Mouse (Mus musculus) neural tube, embryonic 14.5 days (tissue): ENCODE measurements around the gene Serpine1. TPM values are rescaled to one million over a fixed set of nuclear protein-coding genes. Genes with fewer than 3 reads are reported as not detected.

Experiments used
- ATAC-seq: fragments of 200-750 bp; cut with Nextera tagmentation; 2 replicates; pipeline ENCODE4 v1.8.0; 2017; ENCODE audit warnings: low read depth, mild to moderate bottlenecking, moderate TSS enrichment, moderate library complexity
- H3K27ac ChIP-seq: fragments of 300-500 bp; sonication (generic); 2 replicates; pipeline ENCODE4 v1.5.1; 2014; ENCODE audit warnings: low read depth, mild to moderate bottlenecking, control low read depth, low read length, moderate library complexity, mixed read lengths
- H3K27me3 ChIP-seq: fragments of 300-500 bp; sonication (generic); 2 replicates; pipeline ENCODE4 v1.6.1; 2014; ENCODE audit warnings: low read length; ENCODE audit not compliant: control insufficient read depth, insufficient read depth
- H3K36me3 ChIP-seq: fragments of 300-500 bp; sonication (generic); 2 replicates; pipeline ENCODE4 v1.6.1; 2014; ENCODE audit warnings: low read length, mixed read lengths; ENCODE audit not compliant: control insufficient read depth, insufficient read depth
- H3K4me1 ChIP-seq: fragments of 300-500 bp; sonication (generic); 2 replicates; pipeline ENCODE4 v1.6.1; 2014; ENCODE audit warnings: low read length; ENCODE audit not compliant: control insufficient read depth, insufficient read depth
- H3K4me2 ChIP-seq: fragments of 300-500 bp; sonication (generic); 2 replicates; pipeline ENCODE4 v1.6.1; 2014; ENCODE audit warnings: mild to moderate bottlenecking, low read depth, low read length, control low read depth
- H3K4me3 ChIP-seq: fragments of 300-500 bp; sonication (generic); 2 replicates; pipeline ENCODE4 v1.5.1; 2014; ENCODE audit warnings: low read depth, low read length, control low read depth, mixed read lengths
- H3K9ac ChIP-seq: fragments of 300-500 bp; sonication (generic); replicated peaks from 2 replicates; pipeline ENCODE4 v1.6.1; 2014; ENCODE audit warnings: low read depth, mild to moderate bottlenecking, control low read depth, low read length, mixed read lengths
- H3K9me3 ChIP-seq: fragments of 300-500 bp; sonication (generic); 2 replicates; pipeline ENCODE4 v1.6.1; 2016; ENCODE audit warnings: low read length; ENCODE audit not compliant: control insufficient read depth
- WGBS: fragments of 180-500 bp; shearing (Covaris S2); extraction: QIAGEN DNeasy Blood & Tissue Kit; methylation state at CpG from one replicate; pipeline ENCODE4 v1.1.7; 2014; 5-methylcytosine and 5-hydroxymethylcytosine counted together
- polyA plus RNA-seq: library from polyadenylated mRNA; unstranded; fragments of >200 nt; fragmentation: Nextera tagmentation; extraction: Ambion mirVana; gene quantifications from 2 replicates; pipeline ENCODE4 v1.2.1, GENCODE M21; 2014

Serpine1 gene
- polyA plus RNA-seq, 1 experiment from 2014 or later: 0.44 TPM

DNA sequence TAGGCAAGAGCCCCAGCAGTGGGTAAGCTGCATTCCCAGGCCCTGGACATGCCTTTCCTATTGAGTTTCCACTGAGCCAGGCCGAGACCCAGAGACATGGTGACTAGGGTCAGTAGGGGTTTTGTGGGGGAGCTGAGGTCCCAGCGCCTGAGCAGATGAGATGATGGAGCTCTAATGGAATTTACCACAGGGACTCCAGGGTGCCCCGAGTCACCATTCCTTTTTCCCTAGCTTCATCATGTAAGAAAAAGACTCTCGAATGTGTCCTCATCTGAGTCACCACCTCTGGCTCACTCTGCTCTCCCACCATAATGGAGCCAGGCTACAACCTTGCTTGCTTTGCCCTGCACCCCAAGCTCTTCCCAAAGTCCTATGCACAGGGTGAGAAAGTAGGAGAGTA is 11.0 kb upstream of the Serpine1 start:
- ATAC-seq: no peak
- Histone ChIP-seq H3K36me3 (no peaks in the 10 kb centered on the region), H3K4me3 (no peak overlapping the region), H3K27ac (no peak overlapping the region), H3K4me2 (no peak overlapping the region), H3K4me1 (no peaks in the 10 kb centered on the region), H3K27me3 (no peaks in the 10 kb centered on the region), H3K9me3 (no peaks in the 10 kb centered on the region), H3K9ac (no peak overlapping the region)
- 90% methylated on average over 4 of the region's 4 CpGs for WGBS

DNA sequence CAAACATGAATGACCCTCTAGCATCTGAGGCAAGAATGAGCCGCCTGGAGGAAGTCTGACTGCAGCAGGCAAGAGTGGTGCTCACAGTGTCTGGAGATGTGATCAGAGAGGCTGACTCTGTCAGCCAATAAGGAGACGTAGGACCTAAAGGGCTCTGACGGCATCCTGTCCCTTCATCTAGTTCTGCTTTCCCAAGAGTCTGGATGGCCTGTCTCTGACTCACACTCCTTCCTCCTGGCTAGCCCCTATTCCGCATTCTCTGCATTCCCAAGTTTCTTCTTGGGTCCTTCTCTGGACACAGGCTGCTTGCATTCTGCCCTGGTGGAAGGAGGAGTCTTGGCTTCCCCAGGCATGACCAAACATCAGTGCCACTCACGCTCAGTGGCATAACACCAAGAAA is 7.8 kb upstream of the Serpine1 start:
- no peaks in the 10 kb centered on the region for H3K4me1 ChIP-seq
- ATAC-seq: no peak
- H3K4me2 ChIP-seq: no peak overlapping the region
- H3K4me3 ChIP-seq: no peak overlapping the region
- H3K9me3 ChIP-seq: no peaks in the 10 kb centered on the region
- H3K27ac ChIP-seq: no peak overlapping the region
- no peaks in the 10 kb centered on the region for H3K27me3 ChIP-seq
- H3K9ac ChIP-seq: no peak overlapping the region
- H3K36me3 ChIP-seq: no peaks in the 10 kb centered on the region
- 76% methylated on average over 5 of the region's 5 CpGs for WGBS

DNA sequence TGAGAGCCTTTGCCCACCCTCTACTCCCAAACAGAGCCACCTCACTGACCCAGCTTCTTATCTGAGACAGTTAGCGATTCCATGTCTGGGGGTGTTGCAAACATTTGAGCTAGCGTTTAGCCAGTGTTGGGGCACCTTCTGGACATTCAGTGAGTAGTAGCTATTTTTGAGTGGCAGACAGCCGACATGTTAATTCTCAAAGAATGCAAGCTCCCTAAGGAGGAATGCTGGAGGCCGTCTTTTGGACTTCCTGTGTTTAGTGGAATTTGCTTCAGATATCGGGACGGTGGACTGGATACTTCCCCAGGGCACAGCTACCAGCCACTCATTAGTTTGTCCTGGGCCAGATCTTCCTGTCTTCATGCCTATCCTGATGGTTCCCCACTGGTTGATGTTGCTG is 6.5 kb upstream of the Serpine1 start:
- Histone ChIP-seq H3K27ac (no peak overlapping the region), H3K4me2 (no peak overlapping the region), H3K4me3 (no peak overlapping the region), H3K4me1 (no peaks in the 10 kb centered on the region), H3K36me3 (no peaks in the 10 kb centered on the region), H3K9ac (no peak overlapping the region), H3K27me3 (no peaks in the 10 kb centered on the region), H3K9me3 (no peaks in the 10 kb centered on the region)
- ATAC-seq: no peak
- 80% methylated on average over 6 of the region's 6 CpGs for WGBS

DNA sequence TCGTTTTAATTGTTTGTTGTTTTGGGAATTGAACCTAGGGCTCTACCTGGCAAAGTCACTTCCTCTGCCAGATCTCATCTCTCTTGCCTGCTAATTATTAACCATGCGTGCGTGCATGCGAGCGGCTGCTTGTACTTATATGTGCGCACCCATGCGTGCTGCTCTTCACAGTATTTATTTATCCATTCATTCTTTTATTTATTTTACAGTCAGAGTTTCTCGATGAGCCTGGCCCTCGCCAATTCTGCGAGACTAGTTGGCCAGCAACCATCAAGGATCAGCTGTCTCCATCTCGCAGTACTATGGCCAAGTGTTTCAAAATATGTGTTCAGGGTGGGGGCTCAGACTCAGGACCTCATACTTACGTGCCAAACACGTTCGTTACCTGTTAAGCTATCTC is 6.0 kb upstream of the Serpine1 start:
- Histone ChIP-seq H3K9ac (no peak overlapping the region), H3K4me2 (no peak overlapping the region), H3K27me3 (no peaks in the 10 kb centered on the region), H3K9me3 (no peaks in the 10 kb centered on the region), H3K36me3 (no peaks in the 10 kb centered on the region), H3K4me1 (no peaks in the 10 kb centered on the region), H3K4me3 (no peak overlapping the region), H3K27ac (no peak overlapping the region)
- 88% methylated on average over 14 of the region's 14 CpGs for WGBS
- no peak for ATAC-seq

DNA sequence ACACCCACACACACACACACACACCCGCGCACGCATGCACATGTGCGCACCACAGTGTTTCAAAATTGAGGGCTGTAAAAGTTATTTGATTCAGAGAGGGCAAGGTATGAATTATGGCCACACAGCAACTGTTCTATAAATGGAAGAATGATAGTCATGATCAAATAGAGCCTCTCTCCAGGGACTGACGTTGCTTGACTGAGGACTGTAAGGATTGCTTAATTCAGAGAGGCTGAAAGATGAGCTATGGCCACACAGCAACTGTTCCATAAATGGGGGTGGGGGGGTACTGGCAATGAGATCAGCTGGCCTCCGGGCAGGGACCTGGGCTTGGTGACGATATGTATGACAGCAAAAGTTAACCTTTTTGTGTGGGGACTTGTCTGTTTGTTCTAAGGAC is 5.1 kb upstream of the Serpine1 start:
- ATAC-seq: no peak
- no peaks in the 10 kb centered on the region for H3K36me3 ChIP-seq
- WGBS: 85% methylated on average over 7 of the region's 7 CpGs

GRCm38 (mm10) chr5:137076191-137076930 is 4.3 kb upstream of the Serpine1 start:
- no peak overlapping the region for H3K9ac ChIP-seq
- 57% methylated on average over 12 of the region's 12 CpGs for WGBS
- ATAC-seq: no peak

More for the DNA sequence above, 5.1 kb upstream of the Serpine1 start:
- H3K4me2 ChIP-seq: no peak overlapping the region
- no peak overlapping the region for H3K4me3 ChIP-seq
- H3K27ac ChIP-seq: no peak overlapping the region
- H3K9me3 ChIP-seq: no peaks in the 10 kb centered on the region
- no peaks in the 10 kb centered on the region for H3K27me3 ChIP-seq
- no peaks in the 10 kb centered on the region for H3K4me1 ChIP-seq
- H3K9ac ChIP-seq: no peak overlapping the region

DNA sequence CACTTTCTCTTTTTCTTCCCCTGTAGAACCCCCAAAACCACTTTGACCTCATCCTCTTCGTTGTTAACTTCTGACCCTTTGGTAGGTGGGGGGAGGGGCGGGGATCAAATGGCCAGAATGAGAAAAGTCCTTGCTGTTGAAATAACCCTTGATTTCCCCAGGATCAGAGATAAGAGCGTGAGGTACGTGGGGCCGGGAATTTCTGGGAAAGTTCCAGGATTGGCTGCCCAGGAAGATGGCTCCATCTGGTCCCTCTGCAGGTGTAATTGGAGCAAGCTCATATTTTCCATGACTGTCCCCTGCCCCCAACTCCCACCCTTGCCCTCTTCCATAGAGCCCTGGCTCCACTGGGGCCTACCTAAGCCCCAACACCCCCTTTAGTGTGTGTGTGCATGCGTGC is 3.7 kb upstream of the Serpine1 start:
- H3K4me1 ChIP-seq: no peaks in the 10 kb centered on the region
- no peak overlapping the region for H3K27ac ChIP-seq
- H3K27me3 ChIP-seq: no peaks in the 10 kb centered on the region
- no peak overlapping the region for H3K4me2 ChIP-seq
- no peaks in the 10 kb centered on the region for H3K36me3 ChIP-seq
- H3K9ac ChIP-seq: no peak overlapping the region
- no peak overlapping the region for H3K4me3 ChIP-seq
- ATAC-seq: no peak
- WGBS: 80% methylated on average over 6 of the region's 6 CpGs
- no peaks in the 10 kb centered on the region for H3K9me3 ChIP-seq

More at GRCm38 (mm10) chr5:137076191-137076930, 4.3 kb upstream of the Serpine1 start:
- Histone ChIP-seq H3K4me1 (no peaks in the 10 kb centered on the region), H3K4me2 (no peak overlapping the region), H3K4me3 (no peak overlapping the region), H3K36me3 (no peaks in the 10 kb centered on the region), H3K9me3 (no peaks in the 10 kb centered on the region), H3K27me3 (no peaks in the 10 kb centered on the region), H3K27ac (no peak overlapping the region)

DNA sequence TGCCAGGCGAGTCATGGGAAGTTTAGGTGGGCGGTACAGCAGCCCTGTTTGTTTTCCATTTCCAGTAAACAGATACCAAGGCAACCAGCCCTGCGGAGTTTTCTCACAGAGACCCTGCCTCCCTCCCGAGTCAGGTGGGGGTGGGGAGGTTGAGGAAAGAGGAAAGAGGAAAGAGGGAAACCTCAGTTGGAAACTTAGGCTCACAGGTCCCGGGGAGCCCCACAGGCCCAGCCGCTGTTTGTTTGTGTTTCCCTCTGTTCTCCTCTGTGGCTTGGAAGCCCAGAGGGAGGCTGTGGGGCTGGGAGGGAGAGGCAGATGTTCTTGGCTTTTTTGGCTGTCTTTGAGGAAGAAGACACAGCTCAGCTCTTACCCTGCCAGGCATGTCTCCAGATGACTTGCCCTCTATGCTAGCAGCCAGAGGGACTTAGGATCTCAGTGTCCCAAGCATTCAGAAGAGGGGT is 2.2 kb upstream of the Serpine1 start:
- H3K4me2 ChIP-seq: no peak overlapping the region
- H3K4me3 ChIP-seq: no peak overlapping the region
- H3K9ac ChIP-seq: no peak overlapping the region
- WGBS: 44% methylated on average over 6 of the region's 6 CpGs
- no peak overlapping the region for H3K27ac ChIP-seq
- ATAC-seq: no peak
- H3K4me1 ChIP-seq: no peaks in the 10 kb centered on the region
- no peaks in the 10 kb centered on the region for H3K9me3 ChIP-seq
- no peaks in the 10 kb centered on the region for H3K27me3 ChIP-seq
- H3K36me3 ChIP-seq: no peaks in the 10 kb centered on the region

DNA sequence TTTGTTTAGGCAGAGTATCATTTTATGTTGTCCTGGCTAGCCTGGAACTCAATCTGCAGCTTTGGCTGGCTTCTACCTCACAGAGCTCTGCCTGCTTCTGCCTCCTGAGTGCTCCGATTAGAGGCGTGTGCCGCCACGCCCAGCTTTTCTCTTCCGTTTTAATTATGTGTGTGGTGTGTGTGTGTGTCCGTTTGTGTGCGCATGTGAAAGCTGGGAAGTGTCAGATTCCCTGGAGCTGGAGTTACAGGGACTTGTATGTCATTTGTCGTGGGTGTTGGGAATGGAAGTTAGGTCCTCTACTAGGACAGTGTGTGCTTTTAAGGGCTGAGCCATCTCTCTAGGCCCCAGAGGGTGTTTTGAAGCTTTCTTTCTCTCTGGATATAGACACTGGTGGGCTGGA is 1.1 kb upstream of the Serpine1 start:
- H3K4me3 ChIP-seq: no peak overlapping the region
- H3K9ac ChIP-seq: no peak overlapping the region
- ATAC-seq: no peak
- no peaks in the 10 kb centered on the region for H3K27me3 ChIP-seq
- no peak overlapping the region for H3K27ac ChIP-seq
- no peaks in the 10 kb centered on the region for H3K36me3 ChIP-seq
- no peaks in the 10 kb centered on the region for H3K9me3 ChIP-seq
- WGBS: 97% methylated on average over 8 of the region's 8 CpGs
- no peak overlapping the region for H3K4me2 ChIP-seq
- no peaks in the 10 kb centered on the region for H3K4me1 ChIP-seq
